Mouse (Mus musculus) ES-Bruce4 (cell line): ENCODE measurements around the gene Cd86.

Experiments used
- CTCF ChIP-seq: IDR thresholded peaks from one replicate; pipeline ENCODE4 v1.8.1; 2011; ENCODE audit warnings: low read depth, low read length
- EP300 ChIP-seq: IDR thresholded peaks from 2 replicates; pipeline ENCODE4 v1.6.1; 2011; ENCODE audit warnings: low read depth, low read length; ENCODE audit not compliant: insufficient read depth
- POLR2A ChIP-seq: IDR thresholded peaks from one replicate; pipeline ENCODE4 v1.8.1; 2011; ENCODE audit warnings: low read length; ENCODE audit not compliant: insufficient read depth

DNA sequence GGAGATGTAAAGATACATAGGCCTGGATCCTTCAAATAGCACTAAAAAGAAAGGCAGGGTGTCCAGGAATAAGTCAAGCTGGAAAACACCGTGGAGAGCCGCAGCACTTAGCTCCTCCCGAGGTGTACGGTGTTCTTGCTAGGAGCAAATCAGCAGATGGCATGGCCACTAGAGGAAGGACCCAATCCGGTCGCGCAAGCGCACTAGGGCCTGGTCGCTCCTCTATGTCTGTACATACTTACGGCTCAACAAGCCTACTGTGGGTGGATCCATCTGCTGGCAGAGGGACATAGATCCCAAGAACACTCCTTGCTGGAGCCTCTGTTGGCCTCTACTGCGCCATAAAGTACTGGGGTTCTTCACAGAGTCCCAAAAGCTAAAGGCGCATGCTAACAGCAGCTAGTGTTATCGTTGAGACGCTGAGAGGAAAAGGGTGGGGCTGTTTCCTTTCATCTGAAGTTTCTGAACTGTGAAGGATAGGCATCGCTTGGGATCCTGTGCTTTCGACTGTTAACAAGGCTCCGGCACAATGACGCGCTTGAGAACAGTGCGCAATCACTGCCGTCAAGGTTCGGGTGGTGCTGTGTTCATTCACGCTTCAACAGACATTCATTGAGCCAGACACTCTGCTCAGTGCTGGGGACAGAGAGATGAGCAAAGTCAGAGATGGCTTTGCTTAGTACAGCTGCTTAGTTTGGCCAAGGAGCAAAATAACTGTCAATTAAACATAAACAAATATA, 30.7 kb downstream of the Cd86 start:
- TF ChIP-seq CTCF (no peak), POLR2A (no peak), EP300 (no peak)
